Mouse (Mus musculus) liver, postnatal 0 days (tissue): ENCODE results near the gene Slc25a12. TPM values are rescaled to one million over a fixed set of nuclear protein-coding genes. Genes with fewer than 3 reads are reported as not detected.

Experiments
- ATAC-seq: fragments of 200-750 bp; cut with Nextera tagmentation; 2 replicates; pipeline ENCODE4 v1.8.0; 2017; ENCODE audit warnings: mild to moderate bottlenecking, moderate library complexity
- DNase-seq: peaks from one replicate; pipeline ENCODE4 v3.0.0-alpha.2; 2016
- H3K27ac ChIP-seq: fragments of 300-500 bp; sonication (generic); 2 replicates; pipeline ENCODE4 v1.5.1; 2014; ENCODE audit warnings: antibody characterized with exemption, moderate library complexity, mild to moderate bottlenecking, low read depth
- H3K27me3 ChIP-seq: fragments of 300-500 bp; sonication (generic); 2 replicates; pipeline ENCODE4 v1.6.1; 2014; ENCODE audit warnings: low read length, control low read depth, mixed read lengths; ENCODE audit not compliant: insufficient read depth
- H3K36me3 ChIP-seq: fragments of 300-500 bp; sonication (generic); replicated peaks from 2 replicates; pipeline ENCODE4 v1.6.1; 2014; ENCODE audit warnings: mild to moderate bottlenecking, control low read depth, low read length, moderate library complexity, mixed read lengths; ENCODE audit not compliant: insufficient read depth
- H3K4me1 ChIP-seq: fragments of 300-500 bp; sonication (generic); 2 replicates; pipeline ENCODE4 v1.6.1; 2014; ENCODE audit warnings: antibody characterized with exemption, mild to moderate bottlenecking, control low read depth; ENCODE audit not compliant: insufficient read depth
- H3K4me2 ChIP-seq: fragments of 300-500 bp; sonication (generic); 2 replicates; pipeline ENCODE4 v1.6.1; 2014; ENCODE audit warnings: low read depth, mild to moderate bottlenecking, low read length, moderate library complexity, mixed read lengths
- H3K4me3 ChIP-seq: fragments of 300-500 bp; sonication (generic); 2 replicates; pipeline ENCODE4 v1.5.1; 2014; ENCODE audit warnings: low read depth, low read length
- H3K9ac ChIP-seq: fragments of 300-500 bp; sonication (generic); replicated peaks from 2 replicates; pipeline ENCODE4 v1.6.1; 2014; ENCODE audit warnings: mild to moderate bottlenecking, moderate library complexity
- H3K9me3 ChIP-seq: fragments of 300-500 bp; sonication (generic); 2 replicates; pipeline ENCODE4 v1.6.1; 2016; ENCODE audit warnings: mild to moderate bottlenecking, control low read depth, low read length, mixed read lengths
- CTCF ChIP-seq: sonication (generic); IDR thresholded peaks from 2 replicates; pipeline ENCODE4 v1.5.1; 2016; ENCODE audit warnings: antibody characterized with exemption, low read depth
- EP300 ChIP-seq: IDR thresholded peaks from 2 replicates; pipeline ENCODE4 v1.6.1; 2016; ENCODE audit warnings: antibody characterized with exemption, low read depth, mild to moderate bottlenecking
- WGBS: fragments of 180-500 bp; shearing (Covaris S2); extraction: QIAGEN DNeasy Blood & Tissue Kit; methylation state at CpG from one replicate; pipeline ENCODE4 v1.1.7; 2014; ENCODE audit not compliant: insufficient replicate concordance; 5-methylcytosine and 5-hydroxymethylcytosine counted together
- polyA plus RNA-seq: library from polyadenylated mRNA; unstranded; fragments of >200 nt; fragmentation: Nextera tagmentation; extraction: Ambion mirVana; gene quantifications from 2 replicates; pipeline ENCODE4 v1.2.1, GENCODE M21; 2015

Gene Slc25a12
- polyA plus RNA-seq, 1 experiment from 2014 or later, result 21.0 TPM

GRCm38 (mm10) chr2:71270085-71270484 lies 97.5 kb downstream of the Slc25a12 start:
- no peak overlapping the region for H3K4me3 ChIP-seq
- H3K9me3 ChIP-seq, result no peaks in the 10 kb centered on the region
- peak overlapping the region; percentile 38; the same call in 1 of the 2 replicates for H3K4me2 ChIP-seq
- WGBS, result 41% methylated on average over 4 of the region's 4 CpGs
- peaks cover 2% of the 10 kb centered on the region; the same call in 1 of the 2 replicates for H3K36me3 ChIP-seq
- DNase-seq, result no peak
- no peak for TF ChIP-seq EP300
- TF ChIP-seq CTCF, result no peak
- H3K4me1 ChIP-seq, result no peaks in the 10 kb centered on the region
- no peak for ATAC-seq
- H3K27ac ChIP-seq, result no peak overlapping the region
- H3K9ac ChIP-seq, result no peak overlapping the region
- no peaks in the 10 kb centered on the region for H3K27me3 ChIP-seq

GRCm38 (mm10) chr2:71269332-71269731 lies 98.2 kb downstream of the Slc25a12 start:
- DNase-seq (no peak), ATAC-seq (no peak)
- H3K27me3 ChIP-seq, result no peaks in the 10 kb centered on the region
- H3K27ac ChIP-seq, result no peak overlapping the region
- peaks cover 2% of the 10 kb centered on the region; the same call in 1 of the 2 replicates for H3K36me3 ChIP-seq
- H3K4me3 ChIP-seq, result no peak overlapping the region
- TF ChIP-seq EP300, result no peak
- no peaks in the 10 kb centered on the region for H3K4me1 ChIP-seq
- no peaks in the 10 kb centered on the region for H3K9me3 ChIP-seq
- H3K4me2 ChIP-seq, result no peak overlapping the region
- WGBS, result 45% methylated on average over 1 of the region's 1 CpGs
- no peak overlapping the region for H3K9ac ChIP-seq

- Histone ChIP-seq H3K27ac (no peak overlapping the region), H3K4me2 (no peak overlapping the region), H3K4me3 (no peak overlapping the region), H3K9ac (no peak overlapping the region), H3K4me1 (no peaks in the 10 kb centered on the region), H3K27me3 (no peaks in the 10 kb centered on the region), H3K9me3 (no peaks in the 10 kb centered on the region), H3K36me3 (peaks cover 3% of the 10 kb centered on the region; the same call in 1 of the 2 replicates)
- WGBS, result 77% methylated on average over 8 of the region's 8 CpGs
- no peak for DNase-seq
- no peak for ATAC-seq
- TF ChIP-seq CTCF (no peak), EP300 (no peak)
These were observed 98.9 kb downstream of the Slc25a12 start for GRCm38 (mm10) chr2:71268691-71269090.

DNA sequence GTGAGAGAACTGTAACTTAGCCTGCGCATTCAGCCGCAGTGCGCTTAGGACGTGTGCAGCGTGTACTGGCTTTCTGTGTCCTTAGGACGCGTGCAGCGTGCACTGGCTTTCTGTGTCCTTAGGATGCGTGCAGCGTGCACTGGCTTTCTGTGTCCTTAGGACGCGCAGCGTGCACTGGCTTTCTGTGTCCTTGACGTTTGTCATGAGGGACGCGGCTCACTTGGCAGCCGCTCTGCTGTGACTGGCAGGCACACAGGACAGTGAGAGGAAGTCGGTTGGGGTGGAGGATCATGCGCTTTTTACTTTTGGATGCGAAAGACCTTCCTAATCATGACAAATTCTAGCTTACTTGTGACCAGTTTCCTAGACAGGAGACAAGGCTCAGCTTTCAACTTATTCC lies 103.0 kb downstream of the Slc25a12 start:
- Histone ChIP-seq H3K4me2 (no peak overlapping the region), H3K36me3 (peaks cover 23% of the 10 kb centered on the region), H3K27ac (no peak overlapping the region), H3K4me3 (no peak overlapping the region), H3K27me3 (no peaks in the 10 kb centered on the region), H3K9ac (no peak overlapping the region), H3K4me1 (no peaks in the 10 kb centered on the region), H3K9me3 (no peaks in the 10 kb centered on the region)
- WGBS, result 89% methylated on average over 20 of the region's 20 CpGs
- ATAC-seq (no peak), DNase-seq (no peak)
- TF ChIP-seq EP300, result no peak
- no peak for TF ChIP-seq CTCF

- H3K27ac ChIP-seq, result no peak overlapping the region
- DNase-seq, result no peak
- no peak for ATAC-seq
These were observed 111.0 kb downstream of the Slc25a12 start for GRCm38 (mm10) chr2:71256581-71256980.

DNA sequence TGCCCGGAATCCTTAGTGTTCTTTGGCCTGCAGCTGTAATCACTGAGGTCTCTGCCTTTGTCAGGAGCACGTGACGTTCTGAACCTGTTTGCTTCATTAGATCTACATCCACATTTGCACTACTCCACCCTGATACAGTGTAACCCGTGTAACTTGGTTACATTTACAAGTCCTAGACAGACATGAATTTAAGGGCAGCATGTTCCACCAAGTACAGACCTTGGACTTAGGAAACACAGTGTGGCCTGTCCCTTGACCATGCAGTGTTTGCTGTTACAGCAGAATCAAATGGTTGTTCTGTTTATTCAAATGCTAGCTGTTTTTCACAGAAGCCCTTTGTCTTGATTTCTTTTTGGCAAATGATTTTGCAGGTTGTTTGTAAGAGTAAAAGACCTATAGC lies 112.7 kb downstream of the Slc25a12 start:
- Histone ChIP-seq H3K4me1 (peaks cover 13% of the 10 kb centered on the region; the same call in 1 of the 2 replicates), H3K9ac (no peak overlapping the region), H3K9me3 (no peaks in the 10 kb centered on the region), H3K27ac (peak overlapping the region; percentile 78), H3K4me3 (no peak overlapping the region), H3K36me3 (peaks cover 55% of the 10 kb centered on the region), H3K27me3 (no peaks in the 10 kb centered on the region), H3K4me2 (no peak overlapping the region)
- 50% methylated on average over 4 of the region's 4 CpGs for WGBS
- no peak for TF ChIP-seq EP300
- no peak for TF ChIP-seq CTCF
- DNase-seq (no peak), ATAC-seq (peak; percentile 99)

More at GRCm38 (mm10) chr2:71256581-71256980, 111.0 kb downstream of the Slc25a12 start:
- Histone ChIP-seq H3K9me3 (no peaks in the 10 kb centered on the region), H3K27me3 (no peaks in the 10 kb centered on the region), H3K36me3 (peaks cover 45% of the 10 kb centered on the region), H3K4me3 (no peak overlapping the region), H3K9ac (no peak overlapping the region), H3K4me1 (peaks cover 13% of the 10 kb centered on the region; the same call in 1 of the 2 replicates), H3K4me2 (no peak overlapping the region)
- WGBS, result 89% methylated on average over 7 of the region's 7 CpGs
- no peak for TF ChIP-seq EP300
- no peak for TF ChIP-seq CTCF

GRCm38 (mm10) chr2:71250841-71251240 lies 116.7 kb downstream of the Slc25a12 start:
- 75% methylated on average over 5 of the region's 5 CpGs for WGBS
- no peak overlapping the region for H3K27ac ChIP-seq
- peaks cover 48% of the 10 kb centered on the region for H3K36me3 ChIP-seq

More at GRCm38 (mm10) chr2:71250841-71251240, 116.7 kb downstream of the Slc25a12 start:
- Histone ChIP-seq H3K9me3 (no peaks in the 10 kb centered on the region), H3K9ac (no peak overlapping the region), H3K27me3 (no peaks in the 10 kb centered on the region), H3K4me2 (no peak overlapping the region), H3K4me3 (no peak overlapping the region), H3K4me1 (peaks cover 13% of the 10 kb centered on the region; the same call in 1 of the 2 replicates)
- TF ChIP-seq CTCF (peak; percentile 67), EP300 (no peak)
- no peak for DNase-seq
- ATAC-seq, result no peak
